Mouse (Mus musculus): Measurements from ENCODE around the gene Ldhal6b. TPM values are rescaled to one million over a fixed set of nuclear protein-coding genes. Genes with fewer than 3 reads are reported as not detected.
"Not testable (repeated sequence)": the region's sequence is repeated elsewhere in the genome, so short reads cannot be mapped to it uniquely, and the experiment has no call there.

Gene Ldhal6b
- not detected in 2 replicates for polyA plus RNA-seq (2014; fragmentation: Nextera tagmentation; extraction: Ambion mirVana)

DNA sequence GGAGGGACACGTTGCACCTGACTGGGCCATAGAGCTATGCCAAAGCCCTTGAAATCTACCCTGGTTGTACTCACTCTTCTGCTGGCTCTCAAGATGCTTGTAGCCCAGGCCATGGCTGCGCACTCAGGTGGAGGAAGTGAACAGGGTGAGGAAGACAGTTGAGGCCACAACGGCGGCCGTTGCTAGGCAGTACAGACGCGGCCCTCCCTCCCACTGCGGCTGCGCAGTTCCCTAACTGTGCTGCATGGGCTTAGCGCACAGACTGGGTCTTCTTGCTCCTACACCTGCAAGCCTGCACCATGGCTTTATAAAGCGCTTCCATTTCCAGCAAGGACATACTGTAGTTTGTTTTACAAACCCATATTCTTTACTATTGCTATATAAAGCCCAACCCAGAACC, at the start of gene Ldhal6b:
Ldhal6b (minus strand) TSS at position 223 of the 400 bp plus-strand sequence.
- Histone ChIP-seq H3K4me2 (ENCODE audit: low read length) (no peak within 1 kb of the TSS), H3K27me3 (ENCODE audit: control insufficient read depth, insufficient read depth, low read length) (no peaks in the 10 kb centered on the region), H3K9ac (ENCODE audit: low read length) (no peak within 1 kb of the TSS), H3K27ac (replicated peaks in 1 of 2; ENCODE audit: control insufficient read depth in 1 of 2, insufficient read depth in 1 of 2, low read depth in 2 of 2, low read length in 2 of 2) (no peak within 1 kb of the TSS), H3K4me3 (ENCODE audit: control insufficient read depth in 1 of 2, insufficient read depth in 1 of 2, low read depth in 1 of 2, low read length in 2 of 2) (no peak within 1 kb of the TSS), H3K9me3 (ENCODE audit: control insufficient read depth, low read length) (no peaks in the 10 kb centered on the region), H3K4me1 (ENCODE audit: control insufficient read depth in 2 of 2, insufficient read depth in 2 of 2, low read length in 2 of 2) (peaks cover 6 to 18% of the 10 kb centered on the region in 2 experiments; a peak in 3 of 4 replicates), H3K36me3 (ENCODE audit: control insufficient read depth, insufficient read depth, low read length) (peaks cover 17% of the 10 kb centered on the region)
- WGBS = 93% methylated on average over 11 of the region's 11 CpGs
- ATAC-seq (ENCODE audit: insufficient number of reproducible peaks, insufficient read depth, low FRiP score, low read depth) = no peak

DNA sequence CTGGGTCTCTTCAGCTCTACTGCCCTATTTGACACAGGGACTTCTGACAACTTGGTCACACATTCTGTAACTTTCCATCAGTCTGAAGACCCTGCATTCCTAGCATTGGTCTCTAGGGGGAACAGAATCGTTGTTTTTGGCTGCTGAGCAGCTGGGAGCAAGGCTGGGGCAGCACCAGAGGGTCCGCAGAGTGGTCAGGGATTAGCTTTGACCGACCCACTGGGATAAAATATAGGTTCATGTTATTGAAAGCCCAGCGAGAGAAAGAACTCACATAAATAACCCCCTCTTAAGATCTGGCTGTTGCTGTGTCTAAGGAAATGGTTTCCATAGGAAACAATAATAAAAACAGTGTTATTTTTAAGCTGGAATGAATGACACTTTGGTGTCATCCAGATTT, 48.6 kb upstream of the Ldhal6b start:
- Histone ChIP-seq H3K27me3 (ENCODE audit: control insufficient read depth, insufficient read depth, low read length) (no peaks in the 10 kb centered on the region; the same call in 1 of the 2 replicates), H3K4me3 (ENCODE audit: control insufficient read depth in 1 of 2, insufficient read depth in 1 of 2, low read depth in 1 of 2, low read length in 2 of 2) (no peak overlapping the region), H3K9ac (ENCODE audit: low read length) (no peak overlapping the region), H3K36me3 (ENCODE audit: control insufficient read depth, insufficient read depth, low read length) (no peaks in the 10 kb centered on the region), H3K27ac (replicated peaks in 1 of 2; ENCODE audit: control insufficient read depth in 1 of 2, insufficient read depth in 1 of 2, low read depth in 2 of 2, low read length in 2 of 2) (no peak overlapping the region), H3K9me3 (ENCODE audit: control insufficient read depth, low read length) (no peaks in the 10 kb centered on the region), H3K4me1 (ENCODE audit: control insufficient read depth in 2 of 2, insufficient read depth in 2 of 2, low read length in 2 of 2) (no peaks in the 10 kb centered on the region), H3K4me2 (ENCODE audit: low read length) (no peak overlapping the region)
- WGBS = 40% methylated on average over 4 of the region's 4 CpGs
- ATAC-seq (ENCODE audit: insufficient number of reproducible peaks, insufficient read depth, low FRiP score, low read depth) = no peak

DNA sequence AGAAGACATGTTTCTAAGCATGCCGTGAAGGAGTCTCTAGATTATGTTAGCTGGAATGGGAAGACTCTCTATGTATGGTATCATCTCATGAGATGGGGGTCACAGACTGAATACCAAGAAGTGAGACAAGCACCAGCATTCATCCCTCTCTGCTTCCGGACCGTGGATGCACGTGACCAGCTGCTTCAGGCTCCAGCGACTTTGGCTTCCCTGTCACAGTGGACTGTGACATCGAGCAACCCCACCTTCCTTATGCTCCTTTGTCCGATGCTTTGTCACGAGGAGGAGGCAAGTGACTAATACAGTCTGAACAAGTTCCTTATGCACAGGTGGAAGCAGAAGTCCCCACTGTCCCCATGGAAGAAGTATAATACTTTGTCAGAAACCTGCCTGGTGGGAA, 48.2 kb upstream of the Ldhal6b start:
- WGBS = 79% methylated on average over 8 of the region's 8 CpGs
- Histone ChIP-seq H3K9me3 (ENCODE audit: control insufficient read depth, low read length) (no peaks in the 10 kb centered on the region), H3K4me1 (ENCODE audit: control insufficient read depth in 2 of 2, insufficient read depth in 2 of 2, low read length in 2 of 2) (no peaks in the 10 kb centered on the region), H3K4me3 (ENCODE audit: control insufficient read depth in 1 of 2, insufficient read depth in 1 of 2, low read depth in 1 of 2, low read length in 2 of 2) (no peak overlapping the region), H3K9ac (ENCODE audit: low read length) (no peak overlapping the region), H3K36me3 (ENCODE audit: control insufficient read depth, insufficient read depth, low read length) (no peaks in the 10 kb centered on the region), H3K4me2 (ENCODE audit: low read length) (no peak overlapping the region), H3K27ac (replicated peaks in 1 of 2; ENCODE audit: control insufficient read depth in 1 of 2, insufficient read depth in 1 of 2, low read depth in 2 of 2, low read length in 2 of 2) (no peak overlapping the region), H3K27me3 (ENCODE audit: control insufficient read depth, insufficient read depth, low read length) (no peaks in the 10 kb centered on the region; the same call in 1 of the 2 replicates)
- ATAC-seq (ENCODE audit: insufficient number of reproducible peaks, insufficient read depth, low FRiP score, low read depth) = no peak

DNA sequence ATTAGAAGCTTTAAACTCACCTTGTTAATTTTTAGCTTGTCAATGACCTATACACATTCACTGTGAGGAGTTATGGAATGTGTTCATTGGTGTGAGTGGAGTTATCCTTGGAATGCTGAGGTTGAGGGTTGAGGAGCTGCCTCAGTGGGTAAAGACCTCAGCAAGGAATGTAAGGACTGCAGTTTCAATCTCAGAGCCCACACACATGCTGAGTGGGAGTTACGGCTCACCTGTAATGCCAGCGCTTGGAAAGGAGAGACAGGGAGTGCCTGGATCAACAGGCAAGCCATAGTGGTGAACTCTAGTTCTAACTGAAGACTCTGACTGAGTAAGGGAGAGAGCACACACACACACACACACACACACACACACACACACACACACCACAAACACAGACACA, 45.3 kb upstream of the Ldhal6b start:
- H3K36me3 ChIP-seq (ENCODE audit: control insufficient read depth, insufficient read depth, low read length) = no peaks in the 10 kb centered on the region
- ATAC-seq (ENCODE audit: insufficient number of reproducible peaks, insufficient read depth, low FRiP score, low read depth) = no peak
- WGBS = 74% methylated on average over 2 of the region's 2 CpGs

DNA sequence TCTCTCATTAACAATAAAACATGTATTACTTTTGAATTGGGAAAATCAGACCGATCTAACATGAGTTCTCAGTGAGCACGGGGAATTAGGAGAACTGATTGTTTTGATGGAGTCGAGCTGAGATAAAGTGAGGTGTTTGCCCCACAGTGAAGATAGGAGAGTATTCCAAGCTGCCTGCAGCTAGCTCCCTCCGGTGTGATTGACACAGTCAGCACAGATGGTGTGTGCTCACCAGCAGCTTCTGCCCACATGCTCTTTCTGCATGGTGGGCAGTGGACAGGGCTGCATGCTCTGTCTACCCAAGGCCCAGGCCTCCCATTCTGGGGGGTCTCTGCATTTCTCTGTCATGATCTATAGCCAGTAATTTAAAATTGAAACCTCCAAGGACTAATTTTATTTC, 35.1 kb upstream of the Ldhal6b start:
- Histone ChIP-seq H3K27ac (replicated peaks in 1 of 2; ENCODE audit: control insufficient read depth in 1 of 2, insufficient read depth in 1 of 2, low read depth in 2 of 2, low read length in 2 of 2) (no peak overlapping the region), H3K27me3 (ENCODE audit: control insufficient read depth, insufficient read depth, low read length) (no peaks in the 10 kb centered on the region), H3K4me2 (ENCODE audit: low read length) (no peak overlapping the region), H3K4me3 (ENCODE audit: control insufficient read depth in 1 of 2, insufficient read depth in 1 of 2, low read depth in 1 of 2, low read length in 2 of 2) (no peak overlapping the region), H3K9me3 (ENCODE audit: control insufficient read depth, low read length) (no peaks in the 10 kb centered on the region), H3K4me1 (ENCODE audit: control insufficient read depth in 2 of 2, insufficient read depth in 2 of 2, low read length in 2 of 2) (peaks cover 3 to 4% of the 10 kb centered on the region in 2 experiments; a peak in 1 of 4 replicates), H3K9ac (ENCODE audit: low read length) (no peak overlapping the region), H3K36me3 (ENCODE audit: control insufficient read depth, insufficient read depth, low read length) (no peaks in the 10 kb centered on the region)
- no peak for ATAC-seq (ENCODE audit: insufficient number of reproducible peaks, insufficient read depth, low FRiP score, low read depth)
- 56% methylated on average over 4 of the region's 4 CpGs for WGBS

More for the DNA sequence above, 45.3 kb upstream of the Ldhal6b start:
- Histone ChIP-seq H3K9me3 (ENCODE audit: control insufficient read depth, low read length) (no peaks in the 10 kb centered on the region), H3K4me1 (ENCODE audit: control insufficient read depth in 2 of 2, insufficient read depth in 2 of 2, low read length in 2 of 2) (no peaks in the 10 kb centered on the region), H3K9ac (ENCODE audit: low read length) (no peak overlapping the region), H3K27me3 (ENCODE audit: control insufficient read depth, insufficient read depth, low read length) (no peaks in the 10 kb centered on the region; the same call in 1 of the 2 replicates), H3K27ac (replicated peaks in 1 of 2; ENCODE audit: control insufficient read depth in 1 of 2, insufficient read depth in 1 of 2, low read depth in 2 of 2, low read length in 2 of 2) (no peak overlapping the region), H3K4me3 (ENCODE audit: control insufficient read depth in 1 of 2, insufficient read depth in 1 of 2, low read depth in 1 of 2, low read length in 2 of 2) (no peak overlapping the region), H3K4me2 (ENCODE audit: low read length) (no peak overlapping the region)

DNA sequence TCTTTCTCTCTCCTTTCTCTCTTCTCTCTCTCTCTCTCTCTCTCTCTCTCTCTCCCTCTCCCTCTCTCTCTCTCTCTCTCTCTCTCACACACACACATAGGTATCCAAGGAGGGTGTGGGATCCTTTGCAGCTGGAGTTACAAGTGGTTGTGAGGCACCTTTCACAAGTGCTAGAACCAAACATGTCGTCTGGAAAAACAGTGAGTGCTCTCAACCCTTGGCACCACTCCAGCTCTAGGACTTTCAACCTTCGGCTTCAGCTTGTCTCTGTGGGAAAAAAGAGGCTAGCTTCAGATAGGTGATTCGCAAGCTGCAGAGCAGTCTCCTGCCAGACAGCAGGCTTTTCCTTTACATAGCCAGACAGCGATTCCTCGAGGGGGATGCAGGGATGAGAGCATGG, 25.2 kb upstream of the Ldhal6b start:
- Histone ChIP-seq H3K27ac (replicated peaks in 1 of 2; ENCODE audit: control insufficient read depth in 1 of 2, insufficient read depth in 1 of 2, low read depth in 2 of 2, low read length in 2 of 2) (no peak overlapping the region), H3K4me2 (ENCODE audit: low read length) (no peak overlapping the region), H3K36me3 (ENCODE audit: control insufficient read depth, insufficient read depth, low read length) (no peaks in the 10 kb centered on the region), H3K4me1 (ENCODE audit: control insufficient read depth in 2 of 2, insufficient read depth in 2 of 2, low read length in 2 of 2) (peaks cover 4 to 10% of the 10 kb centered on the region in 2 experiments; a peak in 3 of 4 replicates), H3K9me3 (ENCODE audit: control insufficient read depth, low read length) (no peaks in the 10 kb centered on the region), H3K4me3 (ENCODE audit: control insufficient read depth in 1 of 2, insufficient read depth in 1 of 2, low read depth in 1 of 2, low read length in 2 of 2) (no peak overlapping the region), H3K27me3 (ENCODE audit: control insufficient read depth, insufficient read depth, low read length) (0 out of 2 replicates have a peak, but pooled peaks cover 3% of the 10 kb centered on the region), H3K9ac (ENCODE audit: low read length) (no peak overlapping the region)
- 16% methylated on average over 5 of the region's 5 CpGs for WGBS
- no peak for ATAC-seq (ENCODE audit: insufficient number of reproducible peaks, insufficient read depth, low FRiP score, low read depth)

DNA sequence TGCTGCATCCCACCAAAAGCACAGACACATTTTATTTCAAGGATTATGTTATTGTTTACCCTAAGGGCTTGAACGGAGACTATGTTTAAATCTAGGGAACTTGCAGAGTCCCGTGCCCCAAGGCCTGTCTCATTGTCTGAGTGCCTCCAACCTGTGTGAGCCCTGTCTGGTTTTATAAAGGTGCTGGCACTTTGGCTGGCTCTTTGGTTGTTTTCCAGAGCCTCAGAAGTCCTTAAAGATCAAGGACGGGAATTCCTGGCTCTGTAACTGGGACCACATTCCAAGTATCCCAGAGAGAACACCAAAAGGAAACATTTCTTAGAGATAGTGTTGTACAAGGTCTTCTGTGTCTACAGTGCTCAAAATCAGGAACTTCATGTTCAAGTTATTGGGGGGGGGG, 24.7 kb upstream of the Ldhal6b start:
- Histone ChIP-seq H3K27ac (replicated peaks in 1 of 2; ENCODE audit: control insufficient read depth in 1 of 2, insufficient read depth in 1 of 2, low read depth in 2 of 2, low read length in 2 of 2) (no peak overlapping the region), H3K27me3 (ENCODE audit: control insufficient read depth, insufficient read depth, low read length) (0 out of 2 replicates have a peak, but pooled peaks cover 3% of the 10 kb centered on the region), H3K9ac (ENCODE audit: low read length) (no peak overlapping the region), H3K4me3 (ENCODE audit: control insufficient read depth in 1 of 2, insufficient read depth in 1 of 2, low read depth in 1 of 2, low read length in 2 of 2) (no peak overlapping the region), H3K4me1 (ENCODE audit: control insufficient read depth in 2 of 2, insufficient read depth in 2 of 2, low read length in 2 of 2) (peaks cover 4 to 10% of the 10 kb centered on the region in 2 experiments; a peak in 3 of 4 replicates), H3K4me2 (ENCODE audit: low read length) (no peak overlapping the region), H3K9me3 (ENCODE audit: control insufficient read depth, low read length) (no peaks in the 10 kb centered on the region), H3K36me3 (ENCODE audit: control insufficient read depth, insufficient read depth, low read length) (peaks cover 2% of the 10 kb centered on the region; the same call in 1 of the 2 replicates)
- 52% methylated on average over 3 of the region's 3 CpGs for WGBS
- ATAC-seq (ENCODE audit: insufficient number of reproducible peaks, insufficient read depth, low FRiP score, low read depth) = no peak

DNA sequence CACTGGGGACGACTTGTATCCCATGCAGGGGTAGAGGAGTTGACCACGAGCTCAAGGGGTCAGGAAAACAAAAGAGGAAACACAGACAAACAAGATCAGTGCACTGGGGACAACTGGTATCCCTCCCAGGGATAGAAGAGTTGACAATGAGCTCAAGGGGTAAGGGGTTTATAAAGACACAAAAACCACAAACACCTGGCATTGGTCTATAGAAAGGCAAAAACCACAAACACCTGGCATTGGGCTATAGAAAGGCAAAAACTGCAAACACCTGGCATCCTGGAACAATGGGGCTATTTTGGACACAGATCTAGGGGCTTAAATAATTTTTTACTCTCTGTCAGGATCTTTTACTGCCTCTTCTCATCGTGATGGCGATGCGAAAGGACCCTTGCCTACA, 23.8 kb upstream of the Ldhal6b start:
- H3K27ac ChIP-seq (replicated peaks in 1 of 2; ENCODE audit: control insufficient read depth in 1 of 2, insufficient read depth in 1 of 2, low read depth in 2 of 2, low read length in 2 of 2); H3K27me3 ChIP-seq (ENCODE audit: control insufficient read depth, insufficient read depth, low read length); H3K9ac ChIP-seq (ENCODE audit: low read length); H3K9me3 ChIP-seq (ENCODE audit: control insufficient read depth, low read length); H3K4me2 ChIP-seq (ENCODE audit: low read length); ATAC-seq (ENCODE audit: insufficient number of reproducible peaks, insufficient read depth, low FRiP score, low read depth); H3K4me1 ChIP-seq (ENCODE audit: control insufficient read depth in 2 of 2, insufficient read depth in 2 of 2, low read length in 2 of 2); H3K4me3 ChIP-seq (ENCODE audit: control insufficient read depth in 1 of 2, insufficient read depth in 1 of 2, low read depth in 1 of 2, low read length in 2 of 2): not testable (repeated sequence)
- peaks cover 10% of the 10 kb centered on the region for H3K36me3 ChIP-seq (ENCODE audit: control insufficient read depth, insufficient read depth, low read length)
- WGBS = 70% methylated on average over 5 of the region's 5 CpGs

Measured in heart, embryonic 14.5 days (tissue).